Mouse (Mus musculus) limb, embryonic 14.5 days (tissue): ENCODE measurements at regions not wholly inside any gene's neighbourhood (a gene's known extent, or its start where the extent isn't known, plus 50 kb on each side); places are given as distances from the start of the nearest gene placed in this dataset.

Experiments
- ATAC-seq: fragments of 200-750 bp; cut with Nextera tagmentation; 2 replicates; pipeline ENCODE4 v1.8.0; 2017; ENCODE audit warnings: low read depth, moderate number of reproducible peaks, moderate TSS enrichment; ENCODE audit not compliant: low FRiP score
- DNase-seq: peaks from one replicate; pipeline ENCODE4 v3.0.0-alpha.2; 2015; ENCODE audit warnings: low spot score
- H3K27ac ChIP-seq: fragments of 300-500 bp; sonication (generic); replicated peaks from 2 replicates; pipeline ENCODE4 v1.5.1; 2014; ENCODE audit warnings: low read depth, mild to moderate bottlenecking, low read length, moderate library complexity, mixed read lengths
- H3K27me3 ChIP-seq: fragments of 300-500 bp; sonication (generic); 2 replicates; pipeline ENCODE4 v1.6.1; 2014; ENCODE audit warnings: low read length, mixed read lengths; ENCODE audit not compliant: control insufficient read depth, insufficient read depth
- H3K36me3 ChIP-seq: fragments of 300-500 bp; sonication (generic); 2 replicates; pipeline ENCODE4 v1.6.1; 2014; ENCODE audit warnings: mild to moderate bottlenecking, low read length, moderate library complexity, mixed read lengths; ENCODE audit not compliant: control insufficient read depth, insufficient read depth
- H3K4me1 ChIP-seq: fragments of 300-500 bp; sonication (generic); 2 replicates; pipeline ENCODE4 v1.6.1; 2014; ENCODE audit warnings: antibody characterized with exemption, low read length, mixed read lengths; ENCODE audit not compliant: control insufficient read depth, insufficient read depth
- H3K4me2 ChIP-seq: fragments of 300-500 bp; sonication (generic); replicated peaks from 2 replicates; pipeline ENCODE4 v1.6.1; 2014; ENCODE audit warnings: low read depth, mild to moderate bottlenecking, low read length, moderate library complexity; ENCODE audit not compliant: severe bottlenecking
- H3K4me3 ChIP-seq: fragments of 300-500 bp; sonication (generic); replicated peaks from 2 replicates; pipeline ENCODE4 v1.5.1; 2014; ENCODE audit warnings: low read length
- H3K9ac ChIP-seq: fragments of 300-500 bp; sonication (generic); 2 replicates; pipeline ENCODE4 v1.6.1; 2014; ENCODE audit warnings: mild to moderate bottlenecking, low read depth, low read length, moderate library complexity; ENCODE audit not compliant: severe bottlenecking
- H3K9me3 ChIP-seq: fragments of 300-500 bp; sonication (generic); 2 replicates; pipeline ENCODE4 v1.6.1; 2016; ENCODE audit warnings: low read length; ENCODE audit not compliant: control insufficient read depth
- POLR2A ChIP-seq: fragments of 200-500 bp; IDR thresholded peaks from 2 replicates; pipeline ENCODE4 v1.8.0; 2012; ENCODE audit warnings: inconsistent platforms, mild to moderate bottlenecking, moderate library complexity, borderline replicate concordance; ENCODE audit not compliant: insufficient read depth, insufficient read length; ENCODE audit errors: extremely low read depth
- WGBS: fragments of 180-500 bp; shearing (Covaris S2); extraction: QIAGEN DNeasy Blood & Tissue Kit; methylation state at CpG from one replicate; pipeline ENCODE4 v1.1.7; 2014; 5-methylcytosine and 5-hydroxymethylcytosine counted together

- no peak for ATAC-seq
- no peak for DNase-seq
- Histone ChIP-seq H3K4me1 (no peaks in the 10 kb centered on the region), H3K4me2 (no peak overlapping the region), H3K27ac (no peak overlapping the region), H3K9me3 (no peaks in the 10 kb centered on the region), H3K36me3 (no peaks in the 10 kb centered on the region), H3K9ac (no peak overlapping the region), H3K4me3 (no peak overlapping the region), H3K27me3 (no peaks in the 10 kb centered on the region)
- WGBS, result 43% methylated on average over 1 of the region's 1 CpGs
- no peak for TF ChIP-seq POLR2A
These were observed 122.9 kb upstream of the Adam6b start for GRCm38 (mm10) chr12:113366394-113366793.

- no peaks in the 10 kb centered on the region for H3K9me3 ChIP-seq
- H3K36me3 ChIP-seq, result no peaks in the 10 kb centered on the region
- ATAC-seq (no peak), DNase-seq (no peak)
- no peak overlapping the region for H3K4me3 ChIP-seq
- H3K27me3 ChIP-seq, result no peaks in the 10 kb centered on the region
- no peak overlapping the region for H3K9ac ChIP-seq
- H3K4me2 ChIP-seq, result no peak overlapping the region
- H3K4me1 ChIP-seq, result no peaks in the 10 kb centered on the region
- H3K27ac ChIP-seq, result no peak overlapping the region
- TF ChIP-seq POLR2A, result no peak
These were observed 87.7 kb upstream of the Adam6b start for GRCm38 (mm10) chr12:113401578-113402113.

GRCm38 (mm10) chr12:113402823-113403222 is 86.5 kb upstream of the Adam6b start:
- ATAC-seq (no peak), DNase-seq (no peak)
- Histone ChIP-seq H3K9me3 (no peaks in the 10 kb centered on the region), H3K9ac (no peak overlapping the region), H3K4me2 (no peak overlapping the region), H3K36me3 (no peaks in the 10 kb centered on the region), H3K27ac (no peak overlapping the region), H3K4me1 (no peaks in the 10 kb centered on the region), H3K4me3 (no peak overlapping the region), H3K27me3 (no peaks in the 10 kb centered on the region)
- 26% methylated on average over 2 of the region's 2 CpGs for WGBS
- no peak for TF ChIP-seq POLR2A

GRCm38 (mm10) chr12:113411113-113411512 is 78.2 kb upstream of the Adam6b start:
- Histone ChIP-seq H3K4me1 (no peaks in the 10 kb centered on the region), H3K27ac (no peak overlapping the region), H3K4me3 (no peak overlapping the region), H3K4me2 (no peak overlapping the region), H3K27me3 (no peaks in the 10 kb centered on the region), H3K9me3 (no peaks in the 10 kb centered on the region), H3K36me3 (no peaks in the 10 kb centered on the region), H3K9ac (no peak overlapping the region)
- no peak for DNase-seq
- no peak for ATAC-seq
- WGBS, result 80% methylated on average over 5 of the region's 5 CpGs
- TF ChIP-seq POLR2A, result no peak

GRCm38 (mm10) chr12:113413996-113414395 is 75.3 kb upstream of the Adam6b start:
- no peaks in the 10 kb centered on the region for H3K36me3 ChIP-seq
- ATAC-seq (no peak), DNase-seq (no peak)
- no peak for TF ChIP-seq POLR2A
- H3K27me3 ChIP-seq, result no peaks in the 10 kb centered on the region
- H3K4me3 ChIP-seq, result no peak overlapping the region
- no peak overlapping the region for H3K4me2 ChIP-seq
- WGBS, result 43% methylated on average over 1 of the region's 1 CpGs
- H3K4me1 ChIP-seq, result no peaks in the 10 kb centered on the region
- H3K9ac ChIP-seq, result no peak overlapping the region
- no peak overlapping the region for H3K27ac ChIP-seq
- H3K9me3 ChIP-seq, result no peaks in the 10 kb centered on the region

GRCm38 (mm10) chr12:113417521-113417920 is 71.8 kb upstream of the Adam6b start:
- Histone ChIP-seq H3K9ac (no peak overlapping the region), H3K27ac (no peak overlapping the region), H3K4me2 (no peak overlapping the region), H3K4me1 (no peaks in the 10 kb centered on the region), H3K27me3 (no peaks in the 10 kb centered on the region), H3K4me3 (no peak overlapping the region), H3K9me3 (no peaks in the 10 kb centered on the region), H3K36me3 (no peaks in the 10 kb centered on the region)
- 28% methylated on average over 1 of the region's 1 CpGs for WGBS
- ATAC-seq (no peak), DNase-seq (no peak)
- TF ChIP-seq POLR2A, result no peak
